Mouse (Mus musculus) forebrain, embryonic 16.5 days (tissue): ENCODE data around the gene Reln. TPM values are rescaled to one million over a fixed set of nuclear protein-coding genes. Genes with fewer than 3 reads are reported as not detected.

Experiments
- ATAC-seq: fragments of 200-750 bp; cut with Nextera tagmentation; 2 replicates; pipeline ENCODE4 v1.8.0; 2017; ENCODE audit warnings: mild to moderate bottlenecking, moderate library complexity
- H3K27ac ChIP-seq: fragments of 300-500 bp; sonication (generic); 2 replicates; pipeline ENCODE4 v1.5.1; 2014; ENCODE audit warnings: low read length, control low read depth
- H3K27me3 ChIP-seq: fragments of 300-500 bp; sonication (generic); replicated peaks from 2 replicates; pipeline ENCODE4 v1.6.1; 2014; ENCODE audit warnings: low read length; ENCODE audit not compliant: control insufficient read depth, insufficient read depth
- H3K36me3 ChIP-seq: fragments of 300-500 bp; sonication (generic); 2 replicates; pipeline ENCODE4 v1.6.1; 2014; ENCODE audit not compliant: control insufficient read depth, insufficient read depth
- H3K4me1 ChIP-seq: fragments of 300-500 bp; sonication (generic); replicated peaks from 2 replicates; pipeline ENCODE4 v1.6.1; 2014; ENCODE audit warnings: low read length; ENCODE audit not compliant: control insufficient read depth, insufficient read depth
- H3K4me2 ChIP-seq: fragments of 300-500 bp; sonication (generic); 2 replicates; pipeline ENCODE4 v1.6.1; 2014; ENCODE audit warnings: mild to moderate bottlenecking, low read length, control low read depth
- H3K4me3 ChIP-seq: fragments of 300-500 bp; sonication (generic); replicated peaks from 2 replicates; pipeline ENCODE4 v1.5.1; 2014; ENCODE audit warnings: mild to moderate bottlenecking, low read length, control low read depth
- H3K9ac ChIP-seq: fragments of 300-500 bp; sonication (generic); replicated peaks from 2 replicates; pipeline ENCODE4 v1.6.1; 2014; ENCODE audit warnings: low read depth, low read length, control low read depth
- H3K9me3 ChIP-seq: fragments of 300-500 bp; sonication (generic); 2 replicates; pipeline ENCODE4 v1.6.1; 2016; ENCODE audit warnings: low read length; ENCODE audit not compliant: control insufficient read depth
- WGBS: fragments of 180-500 bp; shearing (Covaris S2); extraction: QIAGEN DNeasy Blood & Tissue Kit; methylation state at CpG from one replicate; pipeline ENCODE4 v1.1.7; 2014; 5-methylcytosine and 5-hydroxymethylcytosine counted together
- polyA plus RNA-seq: library from polyadenylated mRNA; unstranded; fragments of >200 nt; fragmentation: Nextera tagmentation; extraction: Ambion mirVana; gene quantifications from 2 replicates; pipeline ENCODE4 v1.2.1, GENCODE M21; 2015

Reln gene
- 58.3 and 63.3 TPM in 2 replicates for polyA plus RNA-seq

DNA sequence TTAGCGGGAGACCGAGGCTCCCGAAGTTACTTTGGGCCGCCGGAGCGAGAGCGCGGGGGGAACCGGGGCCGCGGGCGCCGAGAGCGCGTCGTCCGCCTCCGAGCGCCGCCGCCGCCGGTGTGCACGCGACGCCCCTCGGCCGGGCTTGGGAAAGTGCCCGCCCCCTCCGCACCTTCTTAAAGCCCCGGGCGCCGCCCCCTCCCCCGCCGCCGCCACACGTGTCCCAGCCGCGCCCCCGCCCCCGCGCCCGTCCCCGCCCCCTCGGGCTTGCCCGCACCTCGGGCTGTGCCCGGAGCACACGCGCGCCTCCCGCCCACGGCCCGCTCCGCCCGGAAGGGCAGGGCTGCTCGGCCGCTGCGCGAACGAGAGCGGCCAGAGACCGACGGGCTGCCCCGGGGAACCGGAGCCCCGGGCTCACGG is at the start of gene Reln:
TSS of gene Reln (minus strand) at position 147 of the 420 bp plus-strand sequence.
- H3K9me3 ChIP-seq: no peaks in the 10 kb centered on the region
- H3K9ac ChIP-seq: peak within 1 kb of the TSS; percentile 86
- H3K27me3 ChIP-seq: peaks cover 25% of the 10 kb centered on the region
- peak within 1 kb of the TSS; percentile 66 for H3K4me3 ChIP-seq
- WGBS: under 1% methylated on average over 51 of the region's 68 CpGs
- H3K4me1 ChIP-seq: peaks cover 25% of the 10 kb centered on the region
- H3K4me2 ChIP-seq: peak within 1 kb of the TSS; percentile 90
- peak within 1 kb of the TSS; percentile 72 for H3K27ac ChIP-seq
- ATAC-seq: peak; percentile 84
- H3K36me3 ChIP-seq: no peaks in the 10 kb centered on the region

DNA sequence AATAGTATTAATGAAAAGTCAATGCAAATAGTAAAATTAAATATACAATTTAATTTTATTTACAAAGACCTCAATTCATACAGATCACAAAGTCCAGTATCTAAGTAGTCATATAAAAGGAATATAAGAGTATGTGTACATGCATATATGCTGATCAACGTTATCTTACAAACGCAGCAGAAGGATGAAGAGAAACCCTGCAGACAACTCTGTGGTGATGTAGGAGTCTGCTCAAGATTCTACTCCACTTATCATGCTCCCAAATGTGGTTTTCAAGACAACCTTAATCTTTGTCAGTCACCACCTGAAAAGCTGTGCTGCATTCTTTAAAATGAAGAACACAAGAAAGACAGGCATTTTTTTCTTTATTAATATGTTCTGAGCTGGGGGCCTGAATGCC is 44.0 kb upstream of the Reln start:
- Histone ChIP-seq H3K36me3 (no peaks in the 10 kb centered on the region), H3K4me1 (no peaks in the 10 kb centered on the region), H3K27ac (no peak overlapping the region), H3K4me2 (no peak overlapping the region), H3K9ac (no peak overlapping the region), H3K9me3 (no peaks in the 10 kb centered on the region), H3K4me3 (no peak overlapping the region), H3K27me3 (no peaks in the 10 kb centered on the region)
- ATAC-seq: no peak
- 98% methylated on average over 2 of the region's 2 CpGs for WGBS

DNA sequence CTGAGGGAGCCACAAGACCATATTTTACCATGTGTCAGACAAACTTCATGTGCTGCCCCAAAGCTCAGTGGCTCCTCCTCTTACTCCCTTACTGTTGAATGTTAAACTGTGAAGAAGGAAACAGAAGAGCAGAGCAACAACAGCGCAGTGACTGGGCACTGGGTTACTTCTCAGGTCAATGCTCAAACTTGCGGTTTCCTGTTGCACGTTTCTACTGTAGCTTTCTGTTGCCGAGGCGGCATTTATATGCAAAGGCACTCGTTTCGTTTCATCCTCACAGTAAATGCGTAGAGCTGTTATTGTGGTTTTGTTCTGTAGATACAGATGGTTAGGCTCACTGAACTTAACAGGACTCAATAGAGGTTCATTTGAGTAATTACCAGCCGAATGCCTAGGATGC is 16.0 kb upstream of the Reln start:
- WGBS: 37% methylated on average over 9 of the region's 9 CpGs
- H3K36me3 ChIP-seq: no peaks in the 10 kb centered on the region
- no peak overlapping the region for H3K4me3 ChIP-seq
- H3K4me2 ChIP-seq: no peak overlapping the region; the same call in 1 of the 2 replicates
- H3K4me1 ChIP-seq: no peaks in the 10 kb centered on the region
- H3K27me3 ChIP-seq: no peaks in the 10 kb centered on the region
- no peaks in the 10 kb centered on the region for H3K9me3 ChIP-seq
- ATAC-seq: no peak
- no peak overlapping the region for H3K9ac ChIP-seq
- H3K27ac ChIP-seq: no peak overlapping the region

- whole genome bisulfite sequencing: 87% methylated on average over 3 of the region's 3 CpGs
- Histone ChIP-seq H3K36me3 (no peaks in the 10 kb centered on the region), H3K4me1 (peaks cover 25% of the 10 kb centered on the region), H3K27ac (no peak overlapping the region), H3K9ac (no peak overlapping the region), H3K9me3 (no peaks in the 10 kb centered on the region), H3K27me3 (peaks cover 17% of the 10 kb centered on the region), H3K4me3 (no peak overlapping the region), H3K4me2 (no peak overlapping the region)
- no peak for ATAC-seq
These were observed 3.9 kb upstream of the Reln start for GRCm38 (mm10) chr5:22348412-22348811.

DNA sequence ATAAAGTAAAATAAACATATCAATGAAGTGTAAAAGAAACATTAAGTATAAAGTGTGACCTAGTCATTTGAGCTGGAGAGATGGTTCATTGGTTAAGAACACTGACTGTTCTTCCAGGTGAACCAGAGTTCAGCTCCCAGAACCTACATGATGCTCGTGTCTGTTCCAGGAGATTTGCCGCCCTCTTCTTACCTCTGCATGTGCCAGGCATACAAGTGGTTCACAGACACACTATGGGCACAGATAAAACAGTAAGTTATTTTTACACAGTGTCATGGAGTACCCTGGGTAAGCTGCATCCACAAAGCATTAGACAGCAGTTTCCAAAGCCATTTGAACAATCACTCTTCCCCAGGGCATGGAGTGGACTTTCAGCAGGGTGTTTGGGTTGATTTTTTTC is 3.2 kb upstream of the Reln start:
- peaks cover 20% of the 10 kb centered on the region for H3K27me3 ChIP-seq
- no peak overlapping the region for H3K27ac ChIP-seq
- no peak overlapping the region for H3K4me2 ChIP-seq
- H3K36me3 ChIP-seq: no peaks in the 10 kb centered on the region
- no peak overlapping the region for H3K9ac ChIP-seq
- no peaks in the 10 kb centered on the region for H3K9me3 ChIP-seq
- H3K4me1 ChIP-seq: peaks cover 25% of the 10 kb centered on the region
- ATAC-seq: no peak
- WGBS: 79% methylated on average over 2 of the region's 2 CpGs
- no peak overlapping the region for H3K4me3 ChIP-seq

- Histone ChIP-seq H3K4me3 (no peak overlapping the region; the same call in 1 of the 2 replicates), H3K36me3 (no peaks in the 10 kb centered on the region), H3K4me1 (peaks cover 25% of the 10 kb centered on the region), H3K9me3 (no peaks in the 10 kb centered on the region), H3K4me2 (peak overlapping the region; percentile 90), H3K27ac (no peak overlapping the region; the same call in 1 of the 2 replicates), H3K9ac (no peak overlapping the region), H3K27me3 (peaks cover 25% of the 10 kb centered on the region)
- ATAC-seq: no peak
- WGBS: 30% methylated on average over 14 of the region's 14 CpGs
These were observed 1.6 kb upstream of the Reln start for GRCm38 (mm10) chr5:22345894-22346635.

GRCm38 (mm10) chr5:22344976-22345651 is 612 bp upstream of the Reln start:
- H3K27me3 ChIP-seq: peaks cover 25% of the 10 kb centered on the region
- WGBS: 0% methylated on average over 50 of the region's 58 CpGs

DNA sequence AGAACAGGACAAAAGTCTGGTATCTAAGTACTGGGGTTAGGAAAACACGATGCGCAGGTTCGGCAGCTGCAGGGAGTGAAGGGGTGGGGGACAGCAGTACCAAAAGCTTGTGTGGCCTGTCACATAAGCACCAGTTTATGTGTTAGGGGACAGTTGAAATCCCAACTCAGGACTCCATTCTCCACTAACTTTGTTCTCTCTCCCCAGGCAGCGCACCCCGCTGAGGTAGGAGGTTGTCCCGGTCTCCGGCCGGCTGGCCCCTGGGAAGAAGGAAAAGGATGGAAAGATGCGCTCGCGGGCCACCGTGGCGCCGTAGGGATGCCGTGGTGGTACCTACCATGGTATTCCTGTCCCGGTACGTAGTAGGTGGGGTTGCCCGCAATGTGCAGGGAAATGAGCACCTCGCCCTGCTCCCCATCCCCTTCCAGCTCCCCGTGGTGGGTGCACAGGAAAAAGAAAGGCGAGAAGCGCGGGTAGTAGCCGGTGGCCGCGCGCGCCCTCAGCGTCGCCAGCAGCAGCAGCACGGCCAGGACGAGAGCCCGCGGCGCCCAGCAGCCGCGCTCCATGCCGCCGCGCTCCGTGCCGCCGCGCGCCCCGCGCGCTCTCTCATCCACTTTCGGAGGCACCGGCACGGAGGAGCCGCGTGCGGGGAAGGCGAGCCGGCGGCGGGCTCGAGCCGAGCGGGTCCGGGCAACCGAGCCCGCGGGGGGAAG is 503 bp downstream of the Reln start:
- Histone ChIP-seq H3K4me1 (peaks cover 25% of the 10 kb centered on the region), H3K4me2 (peak overlapping the region; percentile 90), H3K4me3 (peak overlapping the region; percentile 66), H3K9ac (peak overlapping the region; percentile 86), H3K9me3 (no peaks in the 10 kb centered on the region), H3K27me3 (peaks cover 25% of the 10 kb centered on the region), H3K36me3 (no peaks in the 10 kb centered on the region), H3K27ac (no peak overlapping the region)
- peak; percentile 85 for ATAC-seq
- under 1% methylated on average over 60 of the region's 65 CpGs for WGBS

More at GRCm38 (mm10) chr5:22344976-22345651, 612 bp upstream of the Reln start:
- Histone ChIP-seq H3K9ac (peak overlapping the region; percentile 86), H3K9me3 (no peaks in the 10 kb centered on the region), H3K27ac (peak overlapping the region; percentile 72), H3K4me1 (peaks cover 25% of the 10 kb centered on the region), H3K4me2 (peak overlapping the region; percentile 90), H3K4me3 (peak overlapping the region; percentile 66), H3K36me3 (no peaks in the 10 kb centered on the region)
- ATAC-seq: peak; percentile 40

DNA sequence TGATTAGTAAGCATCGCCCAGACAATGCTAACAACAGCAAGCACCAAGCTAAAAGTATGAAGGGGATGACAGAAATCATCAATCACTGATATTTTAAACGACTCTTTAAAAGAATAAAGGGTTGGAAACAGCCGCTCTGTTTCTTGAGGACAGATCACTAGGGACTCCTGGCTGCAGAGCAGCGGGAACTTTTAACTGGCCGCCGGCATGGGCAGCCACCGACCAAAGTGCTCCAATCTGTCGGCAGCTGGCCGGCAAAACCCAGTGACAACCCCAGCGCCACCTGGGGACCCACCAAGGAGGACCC is 1.0 kb downstream of the Reln start:
- Histone ChIP-seq H3K4me2 (peak overlapping the region; percentile 90), H3K27me3 (peaks cover 23% of the 10 kb centered on the region), H3K27ac (no peak overlapping the region), H3K9me3 (no peaks in the 10 kb centered on the region), H3K4me3 (peak overlapping the region; percentile 66), H3K9ac (peak overlapping the region; percentile 86; the same call in 1 of the 2 replicates), H3K4me1 (peaks cover 25% of the 10 kb centered on the region), H3K36me3 (no peaks in the 10 kb centered on the region)
- under 1% methylated on average over 10 of the region's 10 CpGs for WGBS
- ATAC-seq: no peak
